Mouse (Mus musculus): Measurements from ENCODE around the gene Tubb4b.

The Tubb4b gene

DNA sequence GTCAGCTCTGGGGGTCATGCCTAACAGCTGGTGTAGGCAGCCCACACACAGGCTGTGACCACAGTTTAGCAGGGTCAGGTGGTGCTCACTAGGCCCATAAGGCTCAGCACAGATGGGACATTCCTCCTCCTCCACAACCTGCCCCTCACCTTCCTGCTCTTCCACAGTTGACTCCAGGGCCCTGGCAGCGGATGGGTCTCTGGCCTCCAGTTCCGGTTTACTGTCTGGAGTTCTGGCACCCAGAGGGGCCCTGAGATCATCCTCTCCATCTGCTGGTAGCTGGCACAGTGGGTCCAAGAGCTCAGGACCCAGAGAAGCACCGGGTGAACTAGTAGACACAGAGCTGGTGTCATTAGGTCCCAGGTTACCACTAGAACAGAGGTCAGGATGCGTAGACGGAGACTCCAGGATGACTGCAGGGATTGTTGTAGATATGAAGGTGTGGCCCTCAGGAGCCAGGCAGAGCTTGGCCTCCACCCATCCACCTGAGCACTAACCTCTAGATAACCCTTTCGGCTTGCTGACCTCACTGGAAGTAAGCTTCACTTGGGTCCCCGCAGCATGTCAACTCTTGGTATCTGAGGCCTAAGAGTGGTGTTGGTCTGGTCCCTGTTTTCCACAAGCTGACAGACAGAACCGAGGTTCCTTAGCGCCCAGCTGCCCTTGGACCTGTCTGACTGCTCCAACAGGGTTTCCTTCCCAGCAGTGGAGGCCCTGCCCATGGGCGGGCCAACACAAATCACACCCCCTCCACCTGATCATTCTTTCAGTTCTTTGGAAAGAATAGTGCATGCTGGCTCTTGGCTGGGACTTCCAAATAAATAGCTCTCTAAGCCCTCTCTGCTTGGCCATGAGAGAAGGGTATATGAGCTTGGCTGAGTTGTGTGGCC lies 21.9 kb upstream of the Tubb4b start, which contains the start of gene AL732309.1:
AL732309.1 (minus strand) TSS at position 681 of the 890 bp plus-strand sequence.
- no peak for DNase-seq (ENCODE audit: extremely low spot score, low read depth, low spot score)

DNA sequence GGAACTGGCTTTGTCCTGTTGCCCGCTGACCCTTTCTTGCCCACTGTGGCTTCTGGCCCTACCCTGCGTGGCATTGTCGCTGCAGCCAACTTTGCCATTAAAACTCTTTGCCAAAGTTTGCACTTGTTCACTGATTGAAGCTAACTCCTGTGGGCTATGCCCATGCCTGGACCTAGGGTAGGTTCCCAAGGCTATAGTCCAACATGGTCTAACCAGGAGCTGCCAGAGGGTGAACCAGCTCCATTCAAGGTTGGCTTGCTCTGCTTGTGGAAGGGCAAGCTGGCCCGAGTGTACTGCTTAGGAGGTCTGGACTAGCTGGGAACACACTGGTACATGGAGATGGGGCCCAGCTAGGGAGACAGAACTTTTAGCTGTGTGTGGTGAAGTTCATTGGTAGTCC lies 19.6 kb upstream of the Tubb4b start:
- no peak for DNase-seq (ENCODE audit: extremely low spot score, low read depth, low spot score)

DNA sequence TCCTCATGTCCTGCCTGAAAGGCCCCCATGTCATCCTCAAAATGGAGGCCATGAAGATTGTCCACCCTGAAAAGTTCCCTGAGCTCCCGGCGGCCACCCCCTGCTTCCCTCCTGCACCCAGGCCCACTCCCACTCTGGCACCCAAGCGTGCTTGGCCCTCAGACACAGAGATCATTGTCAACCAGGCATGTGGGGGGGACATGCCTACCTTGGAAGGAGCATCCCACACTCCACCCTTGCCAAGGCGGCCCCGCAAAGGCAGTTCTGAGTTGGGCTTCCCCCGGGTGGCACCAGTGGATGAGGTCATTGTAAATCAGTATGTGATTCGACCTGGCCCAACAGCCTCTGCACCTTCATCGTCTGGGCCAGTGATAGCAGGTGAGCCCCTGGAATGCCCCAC lies 18.8 kb upstream of the Tubb4b start:
- DNase-seq (ENCODE audit: extremely low spot score, low read depth, low spot score): no peak

GRCm38 (mm10) chr2:25242101-25242506 lies 17.6 kb upstream of the Tubb4b start, which contains the start of the genes Rnf208 and Cysrt1:
Rnf208 (plus strand) TSS chr2:25242255.
Cysrt1 (minus strand) TSS chr2:25242452.
- DNase-seq (ENCODE audit: extremely low spot score, low read depth, low spot score): no peak

GRCm38 (mm10) chr2:25241438-25241775 lies 16.9 kb upstream of the Tubb4b start:
- no peak for DNase-seq (ENCODE audit: extremely low spot score, low read depth, low spot score)

- DNase-seq (ENCODE audit: extremely low spot score, low read depth, low spot score): no peak
Measured at GRCm38 (mm10) chr2:25240723-25241437, 16.4 kb upstream of the Tubb4b start.

DNA sequence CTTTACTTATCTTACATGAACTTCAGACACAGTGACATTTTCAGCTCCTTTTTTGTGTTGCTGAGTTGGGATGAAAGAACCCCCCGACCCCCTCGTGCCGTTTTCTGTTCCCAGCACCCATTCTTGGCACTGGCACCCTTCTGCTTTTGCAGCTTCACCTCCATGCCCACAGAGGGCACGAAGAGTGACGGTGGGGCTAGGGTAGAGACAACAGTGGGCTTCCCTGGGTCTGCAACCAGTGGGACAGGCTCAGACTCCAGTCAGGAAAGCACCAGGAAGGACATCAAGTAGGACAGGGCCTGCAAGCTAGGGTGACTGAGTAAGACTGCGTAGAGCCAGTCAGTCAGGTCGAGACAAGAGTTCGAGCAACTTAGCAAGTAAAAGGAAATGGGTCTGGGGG lies 15.8 kb upstream of the Tubb4b start:
- no peak for DNase-seq (ENCODE audit: extremely low spot score, low read depth, low spot score)

DNA sequence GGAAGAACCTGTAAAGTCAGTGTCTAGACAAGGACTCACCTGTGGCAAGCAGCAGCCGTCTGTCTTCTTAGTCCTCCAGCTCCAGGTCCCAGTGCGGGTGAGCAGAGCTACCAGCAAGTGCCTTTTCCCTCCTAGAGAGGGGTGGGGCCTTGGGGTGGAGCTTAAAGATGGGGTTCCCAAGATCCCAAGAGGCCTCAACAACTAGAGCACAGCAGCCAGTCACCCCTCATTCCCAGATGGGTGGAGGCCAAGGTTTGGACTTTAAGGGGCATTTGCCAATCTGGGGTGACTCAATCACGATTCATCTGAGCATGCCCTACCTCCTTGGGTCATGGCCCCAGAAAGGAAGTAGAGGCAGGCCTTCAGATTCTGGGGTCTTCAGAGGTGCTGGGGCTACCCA lies 15.3 kb upstream of the Tubb4b start:
- no peak for DNase-seq (ENCODE audit: extremely low spot score, low read depth, low spot score)

- DNase-seq (ENCODE audit: extremely low spot score, low read depth, low spot score): no peak
Measured at GRCm38 (mm10) chr2:25238106-25238505, 13.6 kb upstream of the Tubb4b start.

DNA sequence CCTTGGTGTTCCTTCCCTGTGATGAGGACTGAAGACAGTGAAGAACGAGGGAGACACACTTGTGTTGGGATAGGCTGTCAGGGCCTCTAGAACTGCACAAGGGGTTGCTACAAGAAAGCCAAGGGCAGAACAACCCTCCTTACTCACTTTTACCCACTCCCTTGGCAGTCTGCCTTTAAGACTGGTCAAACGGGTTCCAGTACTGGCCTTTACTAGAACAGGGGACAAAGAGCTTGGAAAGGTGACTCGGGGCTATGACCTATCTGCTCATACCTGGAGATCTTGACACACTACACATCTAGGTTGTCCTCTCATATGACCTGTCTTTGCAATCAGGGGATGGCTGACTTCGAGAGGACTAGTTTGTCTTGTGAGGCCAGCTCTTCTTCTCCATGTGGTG lies 13.0 kb upstream of the Tubb4b start:
- no peak for DNase-seq (ENCODE audit: extremely low spot score, low read depth, low spot score)

- no peak for DNase-seq (ENCODE audit: extremely low spot score, low read depth, low spot score)
Measured at GRCm38 (mm10) chr2:25236614-25237013, 12.1 kb upstream of the Tubb4b start, which contains the start of gene Rnf224. Rnf224 (minus strand) TSS chr2:25236787.

- DNase-seq (ENCODE audit: extremely low spot score, low read depth, low spot score): no peak
Measured at GRCm38 (mm10) chr2:25234551-25235220, 10.2 kb upstream of the Tubb4b start.

- no peak for DNase-seq (ENCODE audit: extremely low spot score, low read depth, low spot score)
Measured at GRCm38 (mm10) chr2:25234050-25234449, 9.5 kb upstream of the Tubb4b start, which contains the start of gene Slc34a3. Slc34a3 (minus strand) TSS chr2:25234364.

DNA sequence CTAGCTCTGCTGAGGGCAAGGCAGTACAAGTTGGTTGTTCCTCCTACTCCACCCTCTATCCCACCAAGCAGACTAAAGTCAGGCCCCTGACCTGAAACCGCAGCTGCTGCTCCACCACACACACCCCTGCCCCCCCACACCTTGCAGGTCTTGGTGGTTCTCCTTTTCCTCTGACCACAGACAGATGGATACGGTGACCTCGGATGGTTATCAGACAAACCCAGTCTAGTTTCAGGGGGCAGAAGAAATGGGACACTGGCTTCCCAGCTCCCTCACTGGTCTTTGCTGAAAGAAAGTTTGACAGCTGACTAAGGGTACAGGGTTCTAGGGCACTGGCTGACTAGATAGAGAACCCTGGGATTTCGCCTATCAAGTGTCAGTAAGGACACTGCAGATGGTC lies 8.9 kb upstream of the Tubb4b start:
- no peak for DNase-seq (ENCODE audit: extremely low spot score, low read depth, low spot score)

GRCm38 (mm10) chr2:25231038-25231437 lies 6.5 kb upstream of the Tubb4b start:
- DNase-seq (ENCODE audit: extremely low spot score, low read depth, low spot score): no peak

- DNase-seq (ENCODE audit: extremely low spot score, low read depth, low spot score): no peak
Measured at GRCm38 (mm10) chr2:25230581-25230980, 6.1 kb upstream of the Tubb4b start.

- no peak for DNase-seq (ENCODE audit: extremely low spot score, low read depth, low spot score)
Measured at GRCm38 (mm10) chr2:25229582-25229981, 5.1 kb upstream of the Tubb4b start.

DNA sequence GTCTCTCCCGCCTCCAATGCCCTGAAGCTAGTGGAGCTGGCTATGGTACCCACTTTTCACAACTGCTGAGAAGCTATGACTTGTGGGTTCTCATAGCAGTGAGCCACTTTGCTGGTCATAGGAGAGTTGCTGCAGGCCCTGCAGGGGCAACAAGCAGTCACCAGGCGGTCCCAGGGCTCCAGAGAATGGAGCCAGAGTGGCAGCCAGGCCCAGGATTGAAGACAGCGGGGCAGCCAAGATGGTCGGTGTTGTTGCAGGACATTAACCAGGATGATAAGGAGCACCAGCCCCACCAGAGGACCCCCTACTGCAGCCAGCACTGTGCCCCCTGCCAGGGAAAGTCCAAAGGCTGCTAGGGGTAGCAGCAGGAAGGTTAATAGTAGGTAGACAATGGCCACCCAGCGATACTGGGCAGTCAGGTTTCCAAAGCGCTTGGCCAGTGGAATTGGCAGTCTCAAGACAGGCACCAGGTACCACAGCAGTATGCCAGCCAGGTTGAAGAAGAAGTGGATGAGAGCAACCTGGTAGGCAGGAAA lies 4.6 kb upstream of the Tubb4b start:
- no peak for DNase-seq (ENCODE audit: extremely low spot score, low read depth, low spot score)

- DNase-seq (ENCODE audit: extremely low spot score, low read depth, low spot score): peak; percentile 68
Measured at GRCm38 (mm10) chr2:25228431-25228889, 4.0 kb upstream of the Tubb4b start.

- DNase-seq (ENCODE audit: extremely low spot score, low read depth, low spot score): no peak
Measured at GRCm38 (mm10) chr2:25227406-25227805, 2.9 kb upstream of the Tubb4b start.

DNA sequence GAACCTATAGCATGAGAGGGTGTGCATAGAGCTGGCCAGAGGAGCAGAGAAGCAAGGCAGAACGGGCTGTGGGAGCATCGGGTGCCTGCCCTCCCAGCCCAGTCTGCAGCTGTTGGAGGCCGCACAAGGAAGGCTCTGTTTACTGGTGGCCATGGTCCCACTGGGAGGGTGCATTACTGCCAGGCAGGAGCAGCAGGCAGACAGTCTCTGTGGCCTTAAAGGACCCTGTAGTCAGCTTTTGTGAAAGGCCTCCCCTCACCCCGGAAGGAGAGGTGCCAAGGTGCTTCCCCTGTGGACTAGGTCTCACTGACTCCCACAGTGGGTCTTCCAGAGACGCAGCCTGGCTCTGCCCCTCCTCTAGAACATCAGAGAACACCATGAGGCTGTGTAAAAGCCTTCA lies 2.4 kb upstream of the Tubb4b start:
- DNase-seq (ENCODE audit: extremely low spot score, low read depth, low spot score): no peak

Data from hindlimb bud, embryonic 11.5 days (tissue).